8 mouse cellular contexts compared by ENCODE assay signal in the genomic region with DNA sequence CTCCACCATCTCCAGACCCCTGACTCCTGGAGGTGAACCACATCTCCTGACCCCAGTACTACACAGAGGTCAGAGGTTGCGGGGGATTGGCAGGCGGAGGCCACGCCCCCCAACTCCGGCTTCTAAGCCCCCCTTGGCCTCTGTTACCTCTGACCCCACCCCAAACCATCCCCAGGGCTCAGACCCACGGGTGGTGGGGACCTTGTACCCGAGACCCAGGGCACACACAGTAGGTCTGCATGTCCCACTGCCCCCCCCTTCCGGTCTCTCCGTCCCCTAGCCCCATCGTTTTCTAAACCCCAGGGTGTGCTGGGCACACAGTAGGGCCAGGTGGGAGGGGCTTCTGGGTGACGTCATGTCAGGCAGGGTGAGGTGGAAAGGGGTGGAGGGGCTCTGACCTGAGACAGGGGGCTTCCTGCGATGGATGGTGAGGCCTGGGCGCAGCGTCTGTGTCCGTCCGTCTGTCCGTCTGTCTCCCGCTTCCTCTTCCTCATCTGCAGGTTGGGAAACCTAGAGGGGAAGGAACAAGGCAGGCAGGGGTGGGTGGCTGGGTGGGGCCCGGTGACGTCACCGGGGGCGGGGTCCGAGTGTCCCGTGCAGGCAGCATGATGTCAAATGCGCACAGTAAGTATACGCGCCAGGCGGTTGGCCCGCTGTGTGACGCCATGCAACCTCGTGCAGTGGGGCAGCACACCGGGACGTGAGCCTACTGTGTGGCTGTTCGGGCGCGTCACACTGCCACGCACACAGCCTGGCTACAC. TPM values are rescaled to one million over a fixed set of nuclear protein-coding genes. Genes with fewer than 3 reads are reported as not detected.
DNase-seq lines count a peak whose midpoint lies in the region; ATAC-seq lines count a peak whose summit lies in the region.

TSS of gene Csf2ra (minus strand) at position 489 of the 761 bp plus-strand sequence.

- H3K27me3 ChIP-seq in forebrain, embryonic 14.5 days (replicated peaks; ENCODE audit: control insufficient read depth, insufficient read depth, low read length): no peaks in the 10 kb centered on the region
- peaks cover 2% of the 10 kb centered on the region for H3K27me3 ChIP-seq in megakaryocyte, embryonic 14.5 days (replicated peaks)
- H3K27me3 ChIP-seq in stomach, embryonic 14.5 days (ENCODE audit: control insufficient read depth, insufficient read depth, low read length): no peaks in the 10 kb centered on the region

- intact Hi-C loops in left cerebral cortex, postnatal 25 days (cut with DNase I): loop anchor here (10.0 kb wide), 1 partner anchor 343 kb away; the partner anchor contains the start of gene Grk5

- ATAC-seq in forebrain, embryonic 14.5 days: no peak
- no peak for ATAC-seq in stomach, embryonic 14.5 days (ENCODE audit: insufficient number of reproducible peaks, insufficient read depth, low FRiP score, low read depth)

- H3K27ac ChIP-seq in brown adipose tissue, adult 24 weeks (replicated peaks; ENCODE audit: low read depth, low read length): peak within 1 kb of the TSS; percentile 38
- H3K27ac ChIP-seq in forebrain, embryonic 14.5 days (ENCODE audit: low read depth, low read length): peak within 1 kb of the TSS; percentile 82
- H3K27ac ChIP-seq in stomach, embryonic 14.5 days (ENCODE audit: low read length): peak within 1 kb of the TSS; percentile 93

- no peaks in the 10 kb centered on the region for H3K36me3 ChIP-seq in forebrain, embryonic 14.5 days (ENCODE audit: control insufficient read depth, insufficient read depth, low read length)
- H3K36me3 ChIP-seq in megakaryocyte, embryonic 14.5 days (replicated peaks; ENCODE audit: low read length): peaks cover 5% of the 10 kb centered on the region
- H3K36me3 ChIP-seq in stomach, embryonic 14.5 days (ENCODE audit: control insufficient read depth, insufficient read depth, low read length): no peaks in the 10 kb centered on the region

- H3K9ac ChIP-seq in forebrain, embryonic 14.5 days (ENCODE audit: low read length): peak within 1 kb of the TSS; percentile 51; the same call in 1 of the 2 replicates
- peak within 1 kb of the TSS; percentile 2; the same call in 1 of the 2 replicates for H3K9ac ChIP-seq in stomach, embryonic 14.5 days (replicated peaks; ENCODE audit: low read depth, low read length)

- 65% methylated on average over 35 of the region's 36 CpGs for WGBS in forebrain, embryonic 14.5 days
- WGBS in stomach, embryonic 14.5 days: 57% methylated on average over 36 of the region's 36 CpGs

- peak within 1 kb of the TSS; percentile 60 for H3K4me3 ChIP-seq in brown adipose tissue, adult 24 weeks (ENCODE audit: insufficient read depth, low read depth, low read length)
- H3K4me3 ChIP-seq in forebrain, embryonic 14.5 days (ENCODE audit: low read depth, low read length): peak within 1 kb of the TSS; percentile 54
- H3K4me3 ChIP-seq in megakaryocyte, embryonic 14.5 days (replicated peaks): peak within 1 kb of the TSS; percentile 97
- peak within 1 kb of the TSS; percentile 56 for H3K4me3 ChIP-seq in stomach, embryonic 14.5 days (ENCODE audit: low read depth, low read length)

- no peaks in the 10 kb centered on the region; the same call in 1 of the 2 replicates for H3K9me3 ChIP-seq in forebrain, embryonic 14.5 days (replicated peaks; ENCODE audit: control insufficient read depth, low read length)
- H3K9me3 ChIP-seq in megakaryocyte, embryonic 14.5 days: peaks cover 26% of the 10 kb centered on the region
- H3K9me3 ChIP-seq in stomach, embryonic 14.5 days (ENCODE audit: control insufficient read depth, low read depth, low read length): no peaks in the 10 kb centered on the region

- no peaks in the 10 kb centered on the region; the same call in 1 of the 2 replicates for H3K4me1 ChIP-seq in brown adipose tissue, adult 24 weeks (ENCODE audit: control insufficient read depth, insufficient read depth, insufficient read length, low read length)
- H3K4me1 ChIP-seq in forebrain, embryonic 14.5 days (ENCODE audit: control insufficient read depth, insufficient read depth, low read length): no peaks in the 10 kb centered on the region
- H3K4me1 ChIP-seq in megakaryocyte, embryonic 14.5 days: peaks cover 26% of the 10 kb centered on the region
- H3K4me1 ChIP-seq in stomach, embryonic 14.5 days (ENCODE audit: control insufficient read depth, insufficient read depth, low read length): no peaks in the 10 kb centered on the region

- H3K4me2 ChIP-seq in forebrain, embryonic 14.5 days (ENCODE audit: low read length): peak within 1 kb of the TSS; percentile 52
- peak within 1 kb of the TSS; percentile 51 for H3K4me2 ChIP-seq in stomach, embryonic 14.5 days (replicated peaks; ENCODE audit: low read depth, low read length)

- peak; percentile 10 to 36 for DNase-seq in frontal cortex, postnatal 14 days (ENCODE audit: low spot score in 2 of 2)
- no peak for DNase-seq in frontal cortex, postnatal 25 days (ENCODE audit: low spot score in 2 of 2)
- peak; percentile 11 for DNase-seq in forebrain, embryonic 14.5 days (ENCODE audit: low spot score)
- DNase-seq in induced T-regulatory cell, adult 2 months (ENCODE audit: low read depth): peak; percentile 26
- DNase-seq in left cerebral cortex, postnatal 25 days (ENCODE audit: low spot score in 2 of 2): peak; percentile 8 to 10

RNA-seq across cellular contexts. Expression of gene Csf2ra, which starts in this region (rescaled TPM):
- polyA plus RNA-seq in brown adipose tissue, adult 24 weeks (2012; ENCODE audit: insufficient read depth, insufficient read length, missing spikeins): 5.4 and 5.9 TPM in 2 replicates
- polyA plus RNA-seq in forebrain, embryonic 14.5 days (2014; fragmentation: Nextera tagmentation; extraction: Ambion mirVana): 10.2 and 15.7 TPM in 2 replicates
- 10 to 100 TPM; 31.7 to 33.9 TPM for total RNA-seq in left cerebral cortex, postnatal 25 days (2021)
- 50.3 and 57.5 TPM in 2 replicates for polyA plus RNA-seq in megakaryocyte, embryonic 14.5 days (2012; ENCODE audit: insufficient read depth, low replicate concordance)
- 35.4 and 38.4 TPM in 2 replicates for polyA plus RNA-seq in stomach, embryonic 14.5 days (2014; fragmentation: Nextera tagmentation; extraction: Ambion mirVana)

Comparison
In these comparisons a context has a peak if more than half of its experiments do, and no peak if none do; other contexts are left out.
1. DNase-seq: peak in frontal cortex, postnatal 14 days (2 of 2), forebrain, embryonic 14.5 days (single experiment), induced T-regulatory cell, adult 2 months (single experiment) and left cerebral cortex, postnatal 25 days (2 of 2); none in frontal cortex, postnatal 25 days (0 of 2).
2. H3K27ac ChIP-seq: peak in every context shown above with its lines; median percentile 93 in stomach, embryonic 14.5 days; 82 in forebrain, embryonic 14.5 days; 38 in brown adipose tissue, adult 24 weeks.
3. Peak in every context shown above with its lines, with median percentiles within 50 percentile points of each other: H3K4me3 ChIP-seq.